Mouse (Mus musculus): Measurements from ENCODE around the gene Mef2b.

DNA sequence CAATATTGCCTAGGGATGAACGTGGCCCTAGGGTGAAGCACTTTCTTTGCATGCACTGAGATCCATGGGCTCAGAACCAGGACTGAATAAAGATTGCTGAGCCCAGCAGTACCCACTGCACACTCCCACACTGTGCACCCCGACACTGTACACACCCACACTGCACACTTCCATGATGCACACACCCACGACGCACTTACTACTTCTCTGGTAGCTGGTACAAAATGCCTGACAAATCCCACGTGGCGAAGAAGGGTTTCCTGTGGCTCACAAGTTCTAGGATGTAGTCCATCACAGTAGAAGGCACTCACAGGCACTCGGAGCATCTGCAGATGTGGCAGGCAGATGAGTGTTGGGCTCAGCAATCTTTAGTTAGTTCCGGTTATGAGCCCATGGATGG lies 14.5 kb upstream of the Mef2b start:
- TF ChIP-seq CTCF (IDR thresholded peaks at IDR 0.05; ENCODE audit: insufficient read depth, low read length) (no peak), POLR2A (IDR thresholded peaks at IDR 0.05; ENCODE audit: borderline replicate concordance, extremely low read depth, low read depth, low read length) (no peak)
